Mouse (Mus musculus) cortical plate, adult 2 months (tissue): ENCODE results near the gene Serpine3.

Experiments used
- CTCF ChIP-seq: fragments of 200-500 bp; IDR thresholded peaks from 2 replicates; pipeline ENCODE4 v1.5.1; 2011; ENCODE audit warnings: mild to moderate bottlenecking, control low read depth, low read length; ENCODE audit not compliant: insufficient read depth; ENCODE audit errors: extremely low read depth
- POLR2A ChIP-seq: fragments of 200-500 bp; IDR thresholded peaks from 2 replicates; pipeline ENCODE4 v1.6.1; 2011; ENCODE audit warnings: mild to moderate bottlenecking, low read length, control low read depth; ENCODE audit not compliant: insufficient read depth; ENCODE audit errors: extremely low read depth

- TF ChIP-seq CTCF (no peak), POLR2A (no peak)
Observed at GRCm38 (mm10) chr14:62648405-62648804, 15.1 kb upstream of the Serpine3 start.
